Mouse (Mus musculus): ENCODE data around the gene Dtx3.
"Not testable (repeated sequence)": the region's sequence is repeated elsewhere in the genome, so short reads cannot be mapped to it uniquely, and the experiment has no call there.

Dtx3 gene

DNA sequence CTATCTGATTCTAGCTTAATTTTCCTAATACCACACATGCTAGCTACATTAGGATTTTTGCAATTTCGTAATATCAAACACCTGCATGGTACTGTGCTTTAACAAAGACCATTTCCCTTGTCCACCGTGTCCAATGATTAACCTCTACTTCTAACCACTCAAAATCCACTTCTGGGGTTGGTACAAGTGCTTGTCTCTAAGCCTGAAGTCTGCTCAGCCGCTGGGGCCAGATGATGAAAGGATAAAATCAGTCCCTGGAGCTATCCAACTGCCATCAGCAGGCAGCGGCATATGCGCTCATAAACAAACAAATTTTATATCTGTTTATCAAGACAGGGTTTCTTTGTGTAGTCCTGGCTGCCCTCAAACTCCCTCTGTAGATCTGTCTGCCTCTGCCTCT lies 9.1 kb upstream of the Dtx3 start:
- DNase-seq (ENCODE audit: low read depth): no peak

DNA sequence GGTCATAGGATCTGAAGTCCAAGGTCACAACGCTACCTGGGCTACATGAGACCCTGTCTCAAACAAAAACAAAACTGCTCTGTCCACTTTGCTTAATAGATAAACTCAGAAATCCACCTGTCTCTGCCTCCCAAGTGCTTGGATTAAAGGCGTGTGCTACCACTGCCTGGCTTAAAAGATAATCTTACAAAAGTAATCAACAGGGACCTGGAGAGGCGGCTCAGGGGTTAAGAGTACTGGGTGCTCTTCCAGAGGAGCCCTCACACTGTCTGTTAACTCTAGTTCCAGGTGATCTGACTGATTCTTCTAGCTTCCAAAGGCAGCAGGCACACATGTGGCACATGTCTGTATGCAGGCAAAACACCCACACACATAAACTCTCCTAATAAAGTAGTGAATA lies 7.6 kb upstream of the Dtx3 start:
- DNase-seq (ENCODE audit: low read depth): no peak

DNA sequence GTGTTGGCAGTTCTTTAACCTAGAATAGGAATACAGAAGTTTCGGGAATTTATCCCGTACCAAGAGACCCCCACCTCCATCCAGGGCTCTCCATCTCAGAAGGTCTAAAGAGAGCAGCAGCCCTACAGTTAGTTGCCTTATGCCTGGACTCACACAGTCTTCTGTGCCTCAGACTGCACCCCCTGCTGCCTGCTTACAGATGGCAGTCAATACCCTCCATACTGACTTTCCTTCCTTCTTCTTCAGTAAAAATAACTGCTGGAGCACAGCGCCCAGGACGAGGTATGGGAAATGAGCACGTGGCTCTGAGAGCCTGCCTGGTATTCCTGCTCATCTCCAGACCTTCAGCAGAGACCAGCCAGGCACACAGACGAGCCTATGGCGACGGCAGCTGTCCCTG lies 4.8 kb upstream of the Dtx3 start:
- no peak for DNase-seq (ENCODE audit: low read depth)

DNA sequence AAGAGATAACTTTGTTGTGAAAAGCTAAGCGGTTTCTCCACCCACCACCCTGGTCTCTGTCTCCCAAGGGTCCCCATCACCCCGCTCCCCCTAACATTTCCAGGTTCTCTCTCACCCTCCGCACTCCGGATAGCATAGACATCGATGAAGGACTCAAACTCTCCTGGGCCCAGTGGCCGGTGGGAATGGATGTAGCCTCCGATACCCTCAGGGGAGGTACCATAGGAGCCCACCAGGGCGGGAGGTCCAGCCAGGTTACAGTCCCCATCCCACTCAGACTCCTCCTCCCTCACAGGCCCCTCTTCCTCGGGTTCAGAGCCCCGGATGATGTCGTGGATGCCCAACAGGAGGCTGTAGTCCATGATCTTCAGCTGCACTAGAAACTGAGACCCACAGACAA lies 3.9 kb upstream of the Dtx3 start:
- DNase-seq (ENCODE audit: low read depth): no peak

DNA sequence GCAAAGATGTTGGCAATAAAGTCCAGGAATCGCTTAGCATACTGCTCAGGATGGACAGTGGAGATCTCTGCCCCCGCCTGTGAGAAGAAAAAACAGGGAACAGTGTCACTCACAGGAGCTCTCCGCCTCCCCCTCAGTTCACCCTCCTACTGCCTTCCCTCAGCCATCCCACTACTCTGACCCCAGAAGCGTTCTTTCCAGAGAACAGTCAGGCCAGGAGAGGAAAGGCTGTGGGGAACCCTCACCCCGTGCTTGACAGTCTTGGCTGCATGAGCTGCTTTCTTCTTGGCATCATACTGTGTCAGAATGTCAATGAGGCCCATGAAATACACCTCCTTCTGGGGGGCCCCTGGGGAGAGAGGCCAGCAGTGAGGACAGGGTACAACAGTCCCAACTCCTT lies 3.5 kb upstream of the Dtx3 start:
- DNase-seq (ENCODE audit: low read depth): no peak

DNA sequence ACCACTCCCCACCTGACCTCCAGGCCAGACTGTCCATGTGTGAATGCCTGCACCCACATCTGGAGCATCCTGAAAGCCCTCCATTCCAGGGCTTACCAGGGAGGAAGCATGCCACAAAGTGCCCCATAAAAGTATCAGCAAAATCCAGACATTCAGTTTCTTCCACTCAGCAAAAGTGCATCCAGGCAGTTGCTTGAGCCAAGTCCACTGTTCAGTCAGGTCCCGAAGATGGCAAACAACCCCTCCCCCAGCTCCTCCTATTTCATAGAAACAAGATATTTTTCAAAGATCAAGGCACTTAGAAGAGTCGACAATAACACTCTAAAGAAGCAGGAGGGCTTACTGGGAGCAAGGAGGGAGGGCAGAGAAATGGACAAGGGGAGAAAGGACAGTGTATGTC lies 3.0 kb upstream of the Dtx3 start:
- no peak for DNase-seq (ENCODE audit: low read depth)

DNA sequence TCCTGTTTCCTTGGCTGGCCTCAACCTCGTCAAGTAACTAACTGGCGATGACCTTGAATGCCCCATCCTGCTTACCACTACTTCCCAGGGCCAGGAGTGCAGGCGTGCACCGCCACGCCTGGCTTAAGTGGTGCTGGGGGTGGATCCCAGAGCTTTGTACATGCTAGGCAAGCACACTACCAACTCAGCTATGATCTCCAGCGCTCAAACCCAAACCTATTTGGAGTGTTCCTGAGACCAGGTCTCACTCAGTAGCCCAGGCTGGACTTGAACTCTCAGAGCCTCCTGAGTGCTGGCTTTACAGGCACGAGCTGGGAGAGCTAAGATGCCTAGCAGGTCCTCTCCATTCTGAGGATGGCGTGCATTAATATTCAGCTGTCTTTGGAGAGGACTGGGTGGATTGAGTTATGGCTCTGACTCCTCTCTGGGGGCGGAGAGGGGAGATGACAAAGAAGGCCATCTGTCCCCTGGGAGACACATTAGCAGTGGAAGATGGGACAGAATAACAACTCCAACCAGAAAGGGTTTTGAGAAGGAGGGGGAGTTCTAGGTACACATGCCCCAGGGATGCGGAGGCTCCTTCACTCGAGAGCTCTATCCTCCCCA lies 2.1 kb upstream of the Dtx3 start:
- no peak for DNase-seq (ENCODE audit: low read depth)

DNA sequence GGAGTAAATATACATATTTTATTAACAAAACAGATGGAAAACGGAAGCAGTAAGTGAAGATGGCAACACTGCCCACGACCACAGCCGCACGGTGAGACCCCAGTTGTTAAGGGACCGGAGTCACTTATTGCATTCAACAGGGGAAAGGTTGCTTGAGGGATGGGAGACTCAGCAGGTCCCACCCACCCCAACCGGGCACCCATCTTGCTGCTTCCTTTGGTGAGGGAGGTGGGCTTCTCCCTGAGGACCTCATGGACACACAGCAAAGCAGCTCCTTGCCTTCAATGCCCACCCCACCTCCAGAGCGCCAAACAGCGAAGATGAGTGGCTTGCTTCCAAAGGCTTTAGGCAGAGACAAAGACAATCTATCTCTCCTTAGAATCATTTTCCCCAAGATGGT lies 1.6 kb upstream of the Dtx3 start:
- no peak for DNase-seq (ENCODE audit: low read depth)

DNA sequence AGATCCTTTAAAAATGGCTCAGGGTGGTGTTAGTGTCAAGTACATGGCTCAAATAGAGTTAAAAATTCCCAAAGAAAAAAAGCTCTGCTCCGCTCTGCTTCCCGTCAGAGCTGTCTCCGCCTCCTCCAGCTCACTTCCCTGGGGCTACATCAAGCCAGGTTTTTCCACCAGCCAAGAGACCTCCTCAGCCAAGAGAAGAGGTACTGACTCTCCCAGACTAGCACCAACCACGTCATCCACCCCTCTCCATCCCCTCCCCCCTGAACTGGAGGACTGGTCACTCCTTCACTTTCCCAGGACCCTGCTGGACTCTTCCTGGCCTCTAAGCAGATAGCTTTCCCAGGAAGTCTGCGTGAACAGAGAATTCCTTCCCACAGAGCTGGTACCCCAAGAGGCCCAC lies 864 bp upstream of the Dtx3 start:
- no peak for DNase-seq (ENCODE audit: low read depth)

DNA sequence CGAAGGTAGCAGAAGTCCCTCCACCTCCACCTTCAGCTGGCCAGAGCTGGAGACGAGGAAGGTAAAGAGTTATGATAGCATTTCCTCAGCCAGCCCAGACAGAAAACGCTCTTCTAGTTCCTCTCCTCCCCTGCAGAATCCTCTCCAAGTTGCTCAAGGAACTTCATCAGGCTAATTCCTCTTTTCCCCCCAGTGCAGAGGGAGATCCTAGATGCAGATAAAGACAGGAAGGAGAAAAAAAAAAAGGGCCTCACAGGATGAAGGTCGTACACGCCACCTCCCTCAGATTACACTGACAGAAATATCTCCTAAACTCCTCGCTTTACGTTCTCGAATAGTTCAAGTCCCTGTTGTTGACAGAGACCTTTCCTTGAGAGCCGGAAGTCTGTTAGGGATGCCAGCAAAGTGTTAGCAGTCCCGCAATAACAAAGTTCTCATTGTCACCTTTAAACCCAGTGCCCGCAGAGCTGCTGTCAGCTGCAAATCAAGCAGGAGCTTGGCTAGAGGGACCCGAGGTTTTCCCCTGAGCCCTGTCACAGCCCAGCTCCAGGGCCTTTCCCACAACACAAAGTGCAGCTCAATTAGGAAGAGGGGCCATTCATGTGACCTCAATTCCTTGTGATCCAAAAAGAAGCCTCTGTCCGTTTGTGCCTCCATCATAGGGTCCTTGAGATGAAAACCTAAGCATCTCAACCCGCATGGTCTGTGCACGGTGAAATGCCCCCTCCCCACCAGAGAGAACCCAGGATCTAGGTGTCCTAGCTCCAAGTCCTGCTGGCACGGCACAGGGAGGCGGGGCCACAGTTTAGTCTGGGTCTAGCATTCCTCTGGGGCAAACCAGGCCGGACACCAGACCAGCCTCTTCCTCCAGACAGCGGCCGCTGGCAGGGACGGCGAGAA lies 850 bp downstream of the Dtx3 start:
- DNase-seq (ENCODE audit: low read depth): peak; percentile 64

DNA sequence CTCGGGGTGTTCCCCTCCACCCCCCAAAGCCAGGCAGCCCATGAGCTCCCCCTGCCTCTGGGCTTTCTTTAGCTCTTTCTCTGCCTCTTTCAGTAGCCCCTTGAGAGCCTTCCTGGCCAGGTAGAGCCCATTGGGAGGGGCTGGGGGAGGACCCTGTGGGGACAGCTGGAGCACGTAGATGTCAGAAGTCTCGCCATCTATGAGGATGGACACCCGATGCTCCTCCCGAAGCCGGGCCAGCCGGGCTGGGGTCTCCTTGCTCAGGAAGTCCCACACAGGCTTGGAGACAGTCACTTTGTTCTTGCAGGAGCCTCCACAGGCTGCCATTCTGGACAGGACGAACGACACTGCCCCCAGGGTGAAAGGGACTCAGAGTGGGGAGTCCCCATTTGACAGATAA lies 2.5 kb downstream of the Dtx3 start:
- no peak for DNase-seq (ENCODE audit: low read depth)

DNA sequence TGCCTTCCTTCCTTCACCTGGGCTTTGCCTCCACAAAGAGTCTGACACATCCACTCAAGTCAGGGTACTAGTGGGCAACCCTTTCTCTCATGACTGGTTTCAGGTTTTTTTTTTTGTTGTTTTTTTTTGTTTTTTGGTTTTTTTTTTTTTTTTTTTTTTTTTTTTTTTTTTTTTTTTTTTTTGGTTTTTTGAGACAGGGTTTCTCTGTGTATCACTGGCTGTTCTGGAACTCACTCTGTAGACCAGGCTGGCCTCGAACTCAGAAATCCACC lies 3.5 kb downstream of the Dtx3 start:
- not testable (repeated sequence) for DNase-seq (ENCODE audit: low read depth)

DNA sequence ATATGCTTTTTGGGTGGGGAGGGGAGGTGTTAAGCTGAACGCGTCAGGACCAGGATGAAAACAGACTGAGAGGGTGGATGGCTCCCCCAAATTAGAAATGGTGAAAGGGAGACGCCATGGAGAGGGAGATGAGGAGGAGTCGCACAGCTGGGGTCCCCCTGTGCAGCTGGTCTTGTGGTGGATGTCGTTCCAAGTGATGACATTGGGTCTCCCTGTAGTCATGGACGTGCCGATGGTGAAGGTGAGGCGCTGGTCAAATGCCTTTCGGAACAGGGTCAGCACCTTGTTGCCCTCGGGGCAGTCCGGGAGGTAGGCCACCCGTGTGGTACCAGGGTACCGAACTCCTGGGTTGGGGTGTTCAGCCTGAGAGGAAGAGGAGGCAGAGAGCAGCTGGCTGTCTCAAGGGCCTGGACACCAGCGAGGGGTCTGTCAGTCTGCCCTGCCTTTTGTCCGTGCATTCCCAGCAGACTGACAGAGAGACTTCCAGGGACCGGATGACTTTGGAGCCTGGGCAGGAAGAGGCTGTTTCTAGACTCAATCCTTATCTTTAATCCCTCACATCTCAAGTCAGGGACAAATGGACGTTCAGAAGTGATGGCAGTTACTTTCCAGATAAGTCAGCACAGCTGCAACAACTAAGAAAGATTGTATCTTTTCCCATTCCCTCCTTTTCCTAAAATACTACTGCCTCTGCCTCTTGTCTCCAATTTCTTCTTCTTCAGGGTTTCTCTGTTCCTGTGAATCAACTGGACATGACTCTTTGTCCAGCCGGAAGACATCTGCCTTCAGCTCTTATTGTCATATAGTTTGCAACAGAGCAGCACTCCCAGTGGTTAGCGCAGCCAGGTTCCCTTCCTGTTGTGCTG lies 4.1 kb downstream of the Dtx3 start:
- no peak for DNase-seq (ENCODE audit: low read depth)

DNA sequence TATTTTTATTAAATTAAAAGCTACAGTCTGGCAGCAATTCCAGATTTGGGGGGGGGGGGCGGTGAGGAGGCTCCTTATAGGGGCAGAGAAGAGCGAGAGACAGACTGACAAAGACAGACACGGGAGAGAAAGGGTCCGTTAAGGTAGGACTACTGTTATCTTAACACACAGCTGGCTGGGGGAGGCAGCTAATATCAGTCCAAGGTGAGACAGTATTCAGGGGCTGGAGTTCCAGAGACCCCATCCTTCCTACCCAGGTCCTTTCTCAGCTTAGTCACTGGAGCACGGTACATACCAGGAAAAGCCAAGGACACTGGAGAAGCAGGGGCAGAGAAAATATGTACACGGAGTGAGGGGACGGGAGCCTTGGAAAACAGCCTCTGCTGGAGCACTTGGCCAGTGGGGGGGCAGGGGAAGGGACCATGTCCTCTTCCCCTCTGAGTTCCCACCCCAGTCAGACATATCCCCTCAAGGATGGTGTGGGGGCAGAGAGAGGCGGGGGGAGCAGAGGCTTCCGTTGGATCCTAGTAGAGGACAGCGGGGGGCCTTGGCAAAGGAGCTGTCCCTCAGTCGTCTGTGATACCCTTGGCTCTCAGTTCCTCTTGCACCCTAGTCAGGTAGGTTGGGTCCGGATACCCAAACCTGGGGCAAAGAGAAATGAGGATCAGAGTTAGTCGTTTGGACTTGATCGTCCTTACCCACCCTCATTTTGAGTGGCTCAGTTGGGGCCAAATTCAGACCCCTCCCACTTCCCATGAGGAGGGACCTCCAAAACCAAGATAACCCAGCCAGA lies 4.9 kb downstream of the Dtx3 start:
- DNase-seq (ENCODE audit: low read depth): no peak

DNA sequence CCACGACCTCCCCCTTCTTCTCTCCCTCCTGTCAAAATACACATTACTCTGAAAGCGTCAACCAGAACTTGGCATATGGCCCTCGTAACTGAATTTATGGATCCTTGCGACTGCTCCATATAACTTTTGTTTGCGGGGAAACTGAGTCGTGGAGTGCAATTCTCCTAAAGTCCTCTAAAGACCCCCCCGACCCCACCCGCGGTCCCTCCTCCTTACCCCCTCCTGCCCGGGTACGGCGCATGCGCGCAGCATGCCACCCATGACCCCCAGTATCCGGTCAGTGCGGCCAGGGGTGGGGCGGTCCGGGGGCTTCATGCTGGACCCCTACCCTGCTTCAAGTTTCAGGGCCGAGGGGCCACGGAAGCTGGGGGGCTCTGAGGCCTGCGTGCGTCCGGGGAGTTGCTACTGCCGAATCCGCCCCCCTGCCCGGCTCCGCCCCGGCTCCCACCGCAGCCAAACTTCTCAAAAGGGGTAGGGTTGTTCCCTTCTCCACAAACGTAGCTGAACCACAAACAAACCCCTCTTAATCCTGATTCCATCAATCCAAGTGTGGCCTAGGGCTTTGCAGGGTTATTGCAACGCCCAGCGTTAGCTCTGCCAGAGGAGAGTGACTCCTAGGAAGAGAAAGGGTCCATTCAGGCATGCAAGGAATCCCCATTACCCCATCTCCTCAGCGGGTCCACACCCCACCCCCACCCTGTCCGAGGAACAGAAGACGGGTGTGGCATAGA lies 5.7 kb downstream of the Dtx3 start, which contains the start of gene Arhgef25:
TSS of gene Arhgef25 (minus strand) at position 433 of the 731 bp plus-strand sequence.
- no peak for DNase-seq (ENCODE audit: low read depth)

DNA sequence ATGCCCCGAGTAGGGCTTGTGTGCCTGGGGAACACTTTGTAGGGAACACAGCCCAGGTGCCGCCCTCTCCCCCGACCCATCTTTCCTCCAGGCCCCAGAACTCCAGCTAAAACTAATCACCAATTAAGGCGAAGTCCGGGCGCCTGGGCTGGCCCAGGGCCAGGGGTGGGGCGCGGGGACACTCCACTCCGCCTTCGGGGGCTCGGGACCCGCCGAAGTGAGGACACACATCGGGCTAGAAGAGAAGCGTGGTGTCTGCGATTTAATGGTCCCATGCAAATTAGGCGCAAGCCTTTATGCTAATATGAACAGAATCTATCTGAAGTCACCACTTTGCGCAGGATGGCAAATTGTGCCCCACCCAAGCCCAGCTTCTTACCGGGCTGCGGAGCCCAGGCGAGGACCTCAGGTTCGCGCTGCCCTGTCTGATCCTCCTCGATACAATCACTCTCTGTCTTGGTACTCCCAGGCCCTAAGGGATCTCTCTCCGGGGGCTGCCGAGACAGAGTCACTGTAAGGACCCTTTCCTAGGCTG lies 6.3 kb downstream of the Dtx3 start:
- no peak for DNase-seq (ENCODE audit: low read depth)

DNA sequence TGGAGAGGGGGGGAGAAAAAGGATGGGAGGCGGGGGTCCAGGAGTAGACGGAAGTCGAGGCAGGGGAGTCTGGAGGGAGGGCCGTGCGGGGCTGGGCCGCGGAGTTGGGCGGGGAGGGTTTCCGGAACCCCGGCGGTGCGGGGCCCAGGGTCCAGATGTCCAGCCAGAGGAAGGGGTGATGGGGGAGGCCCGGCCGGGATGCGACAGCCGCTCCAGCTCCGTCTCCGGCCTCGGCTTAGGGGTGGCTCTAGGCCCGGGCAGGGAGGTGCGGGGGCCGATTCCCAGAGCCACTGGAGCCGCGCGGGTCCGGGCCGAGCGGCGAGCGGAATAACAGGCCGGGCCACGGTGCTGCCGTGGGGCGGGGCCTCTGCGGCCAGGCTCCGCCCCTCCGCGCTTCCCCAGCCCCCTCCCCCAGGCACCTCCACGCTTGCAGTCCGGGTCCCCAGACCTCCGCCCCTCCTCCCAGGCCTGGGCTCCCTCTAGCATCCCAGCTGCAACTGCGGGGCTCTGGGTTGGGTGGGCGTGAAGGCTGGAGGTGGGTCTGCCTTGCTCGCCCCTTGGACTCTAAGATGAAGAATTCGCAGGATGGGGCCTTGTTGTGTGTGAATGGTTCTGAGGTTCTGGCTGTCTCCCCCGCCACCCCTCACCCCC lies 6.9 kb downstream of the Dtx3 start:
- no peak for DNase-seq (ENCODE audit: low read depth)

DNA sequence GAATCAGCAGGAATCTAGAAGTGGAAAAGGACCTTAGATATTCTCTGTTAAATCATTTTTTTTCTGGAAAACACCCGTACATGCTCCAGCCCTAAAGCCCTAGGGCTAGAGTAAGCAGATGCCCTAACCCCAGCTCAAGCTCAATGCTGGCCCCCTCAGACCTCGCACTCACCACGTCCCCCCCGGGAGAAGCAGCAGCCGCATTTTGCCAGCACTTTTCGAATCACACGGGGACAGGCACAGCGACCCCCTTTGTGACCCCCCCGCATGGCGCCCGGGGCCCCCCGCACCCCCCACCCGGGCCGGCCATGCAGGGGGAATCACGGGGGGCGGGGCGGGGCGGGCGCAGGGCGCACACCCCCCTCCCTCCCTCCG lies 7.5 kb downstream of the Dtx3 start:
- no peak for DNase-seq (ENCODE audit: low read depth)

DNA sequence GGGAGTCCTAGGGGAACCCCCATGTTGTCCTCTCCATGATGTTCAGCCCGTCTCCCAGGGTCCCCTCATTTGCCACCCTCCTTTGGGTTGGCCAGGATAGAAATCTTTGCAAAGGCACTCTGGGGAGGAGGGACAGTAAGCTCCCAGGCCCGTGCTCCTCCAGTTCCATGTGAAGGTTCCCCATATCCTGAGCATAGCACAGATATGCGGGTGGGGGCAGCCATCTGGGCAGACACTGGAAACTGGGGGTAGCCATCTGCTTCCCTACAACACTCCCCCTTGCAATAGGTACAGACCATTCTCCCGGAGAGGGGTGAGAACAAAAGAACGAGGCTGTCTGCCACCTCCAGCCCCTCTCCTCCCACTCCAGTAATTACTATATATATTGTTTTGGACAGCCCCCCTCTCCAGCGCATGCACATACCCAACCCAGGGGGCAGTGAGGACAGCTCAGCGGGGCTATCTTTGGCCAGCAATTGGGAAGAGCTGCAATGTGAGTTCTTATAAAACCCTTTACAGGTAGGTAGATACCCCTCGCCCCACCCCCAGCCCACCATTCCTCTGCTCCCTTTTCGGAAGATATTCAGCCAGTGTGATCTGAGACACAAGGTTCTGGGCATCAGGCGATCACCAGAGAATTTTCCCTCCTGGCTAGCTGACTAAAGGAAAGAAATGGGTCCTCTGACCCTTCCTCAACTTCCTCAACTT lies 8.0 kb downstream of the Dtx3 start:
- no peak for DNase-seq (ENCODE audit: low read depth)

DNA sequence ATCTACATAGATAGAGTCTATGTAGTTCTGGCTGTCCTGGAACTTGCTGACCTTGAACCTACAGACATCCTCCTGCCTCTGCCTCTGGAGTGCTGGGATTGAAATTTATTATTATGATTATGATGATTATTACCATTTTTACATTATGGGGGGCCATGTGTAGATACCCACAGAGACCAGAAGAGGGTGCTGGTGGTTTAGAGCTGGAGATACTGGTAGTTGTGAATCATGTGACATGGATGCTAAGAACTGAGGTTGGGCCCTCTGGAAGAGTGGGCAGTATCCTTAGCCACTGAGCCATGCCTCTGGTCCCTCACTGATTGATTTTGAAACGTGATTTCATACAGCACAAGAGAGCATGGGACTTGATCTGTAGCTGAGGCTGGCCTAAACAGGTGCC lies 9.1 kb downstream of the Dtx3 start:
- DNase-seq (ENCODE audit: low read depth): no peak
